Mouse (Mus musculus) thymus, adult 2 months (tissue): Measurements from ENCODE around the gene Fgd4. TPM values are rescaled to one million over a fixed set of nuclear protein-coding genes. Genes with fewer than 3 reads are reported as not detected.

ENCODE experiments used
- DNase-seq: peaks from one replicate; pipeline ENCODE4 v3.0.0; 2021
- H3K27ac ChIP-seq: fragments of 200-500 bp; 2 replicates; pipeline ENCODE4 v1.5.1; 2012; ENCODE audit warnings: low read length, control low read depth; ENCODE audit not compliant: control insufficient read depth, insufficient read depth
- H3K27me3 ChIP-seq: fragments of 200-500 bp; 2 replicates; pipeline ENCODE4 v1.6.1; 2012; ENCODE audit warnings: mild to moderate bottlenecking, low read length, moderate library complexity, mixed read lengths; ENCODE audit not compliant: control insufficient read depth, insufficient read depth
- H3K36me3 ChIP-seq: fragments of 200-500 bp; 2 replicates; pipeline ENCODE4 v1.6.1; 2012; ENCODE audit warnings: mild to moderate bottlenecking, low read length, moderate library complexity; ENCODE audit not compliant: control insufficient read depth, insufficient read depth
- H3K4me1 ChIP-seq: fragments of 200-500 bp; replicated peaks from 2 replicates; pipeline ENCODE4 v1.6.1; 2012; ENCODE audit warnings: low read length; ENCODE audit not compliant: control insufficient read depth, insufficient read depth
- H3K4me3 ChIP-seq: fragments of 200-500 bp; 2 replicates; pipeline ENCODE4 v1.5.1; 2012; ENCODE audit warnings: mild to moderate bottlenecking, low read length, control low read depth, moderate library complexity; ENCODE audit not compliant: control insufficient read depth, insufficient read depth
- CTCF ChIP-seq: fragments of 200-500 bp; IDR thresholded peaks from 2 replicates; pipeline ENCODE4 v1.5.1; 2012; ENCODE audit warnings: mild to moderate bottlenecking, control low read depth, low read length, moderate library complexity, borderline replicate concordance; ENCODE audit not compliant: control insufficient read depth, poor library complexity, insufficient read depth; ENCODE audit errors: extremely low read depth
- POLR2A ChIP-seq: fragments of 200-500 bp; IDR thresholded peaks from 2 replicates; pipeline ENCODE4 v1.6.1; 2012; ENCODE audit warnings: mild to moderate bottlenecking, low read length, control low read depth, moderate library complexity; ENCODE audit not compliant: control insufficient read depth, poor library complexity, insufficient read depth; ENCODE audit errors: extremely low read depth
- WGBS: fragments of 180-500 bp; shearing (Covaris S2); methylation state at CpG from one replicate; pipeline ENCODE4 v1.1.7; 2018; 5-methylcytosine and 5-hydroxymethylcytosine counted together
- polyA plus RNA-seq: library from polyadenylated mRNA; depleted of rRNA; stranded (reverse); fragments of >200 nt; gene quantifications from 2 replicates; pipeline ENCODE4 v1.2.3, GENCODE M21; 2012

The Fgd4 gene
- polyA plus RNA-seq, 1 experiment = 0.98 TPM

- no peak for DNase-seq
Observed at GRCm38 (mm10) chr16:16565786-16566185, 34.6 kb downstream of the Fgd4 start.

GRCm38 (mm10) chr16:16560718-16561117 is 39.6 kb downstream of the Fgd4 start:
- no peaks in the 10 kb centered on the region for H3K36me3 ChIP-seq

More at GRCm38 (mm10) chr16:16565786-16566185, 34.6 kb downstream of the Fgd4 start:
- Histone ChIP-seq H3K4me3 (no peak overlapping the region), H3K36me3 (no peaks in the 10 kb centered on the region), H3K27me3 (no peaks in the 10 kb centered on the region), H3K27ac (no peak overlapping the region), H3K4me1 (no peaks in the 10 kb centered on the region)
- no peak for TF ChIP-seq POLR2A
- no peak for TF ChIP-seq CTCF

GRCm38 (mm10) chr16:16559878-16560531 is 40.3 kb downstream of the Fgd4 start:
- TF ChIP-seq CTCF (no peak), POLR2A (no peak)
- Histone ChIP-seq H3K36me3 (no peaks in the 10 kb centered on the region), H3K4me1 (no peaks in the 10 kb centered on the region), H3K27ac (no peak overlapping the region), H3K4me3 (no peak overlapping the region), H3K27me3 (no peaks in the 10 kb centered on the region)
- WGBS = 80% methylated on average over 9 of the region's 9 CpGs
- no peak for DNase-seq

More at GRCm38 (mm10) chr16:16560718-16561117, 39.6 kb downstream of the Fgd4 start:
- Histone ChIP-seq H3K27ac (no peak overlapping the region), H3K4me1 (no peaks in the 10 kb centered on the region), H3K4me3 (no peak overlapping the region), H3K27me3 (no peaks in the 10 kb centered on the region)
- TF ChIP-seq POLR2A (no peak), CTCF (no peak)
- no peak for DNase-seq

- no peak overlapping the region for H3K27ac ChIP-seq
Observed at GRCm38 (mm10) chr16:16559016-16559877, 41.1 kb downstream of the Fgd4 start.

GRCm38 (mm10) chr16:16557738-16558137 is 42.6 kb downstream of the Fgd4 start:
- Histone ChIP-seq H3K27ac (no peak overlapping the region), H3K27me3 (no peaks in the 10 kb centered on the region), H3K4me1 (no peaks in the 10 kb centered on the region), H3K4me3 (no peak overlapping the region), H3K36me3 (no peaks in the 10 kb centered on the region)
- 97% methylated on average over 4 of the region's 4 CpGs for WGBS
- TF ChIP-seq POLR2A (no peak), CTCF (no peak)
- DNase-seq = no peak

More at GRCm38 (mm10) chr16:16559016-16559877, 41.1 kb downstream of the Fgd4 start:
- 87% methylated on average over 3 of the region's 3 CpGs for whole genome bisulfite sequencing
- DNase-seq = no peak
- Histone ChIP-seq H3K4me3 (no peak overlapping the region), H3K36me3 (no peaks in the 10 kb centered on the region), H3K27me3 (no peaks in the 10 kb centered on the region), H3K4me1 (no peaks in the 10 kb centered on the region)
- TF ChIP-seq CTCF (no peak), POLR2A (no peak)

GRCm38 (mm10) chr16:16554098-16554497 is 46.3 kb downstream of the Fgd4 start:
- DNase-seq = no peak
- 89% methylated on average over 2 of the region's 2 CpGs for WGBS
- Histone ChIP-seq H3K27ac (no peak overlapping the region), H3K27me3 (no peaks in the 10 kb centered on the region), H3K4me3 (no peak overlapping the region), H3K36me3 (no peaks in the 10 kb centered on the region), H3K4me1 (no peaks in the 10 kb centered on the region)
- TF ChIP-seq POLR2A (no peak), CTCF (no peak)

GRCm38 (mm10) chr16:16552197-16552596 is 48.2 kb downstream of the Fgd4 start:
- Histone ChIP-seq H3K4me3 (no peak overlapping the region), H3K36me3 (no peaks in the 10 kb centered on the region)
- no peak for DNase-seq

More at GRCm38 (mm10) chr16:16552197-16552596, 48.2 kb downstream of the Fgd4 start:
- no peak for TF ChIP-seq CTCF
- no peak for TF ChIP-seq POLR2A
- Histone ChIP-seq H3K27ac (no peak overlapping the region), H3K27me3 (no peaks in the 10 kb centered on the region), H3K4me1 (no peaks in the 10 kb centered on the region)
- 89% methylated on average over 2 of the region's 2 CpGs for WGBS
